Mouse (Mus musculus): ENCODE results near the gene C1s2. TPM values are rescaled to one million over a fixed set of nuclear protein-coding genes. Genes with fewer than 3 reads are reported as not detected.

C1s2 gene
- polyA plus RNA-seq (2021; fragmentation: Nextera tagmentation), result not detected in 2 replicates
- long read RNA-seq, experiment 1, result 0 reads
- long read RNA-seq, experiment 2, result 0 reads

DNA sequence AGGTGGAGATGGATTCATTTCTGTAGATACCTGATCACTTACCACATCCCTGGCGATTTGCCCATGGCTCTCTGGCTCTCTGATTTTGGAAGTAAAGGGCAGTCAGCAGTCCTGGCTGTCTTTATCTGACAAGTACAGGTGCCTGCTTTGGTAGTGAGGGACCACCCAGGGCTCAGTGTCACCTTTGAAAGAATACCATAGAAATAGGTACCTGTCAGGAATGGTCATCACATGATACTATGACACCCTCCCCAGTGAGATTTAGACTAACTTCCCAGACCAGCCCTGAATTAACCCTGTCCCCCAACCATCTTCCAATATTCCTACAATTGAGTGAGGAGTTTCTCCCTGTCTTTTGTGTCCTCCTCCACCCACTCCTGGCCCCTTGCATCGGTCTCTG lies at the start of gene C1s2:
Gene C1s2 (minus strand): TSS at position 101 of the 400 bp plus-strand sequence.

GRCm38 (mm10) chr6:124662477-124663423 lies 26.9 kb upstream of the C1s2 start, which contains the start of gene Lpcat3:
Lpcat3 (plus strand) TSS chr6:124663027.

Other genes with a start within 250 kb of the C1s2 start
- gene Pex5, start 221.0 kb downstream of the C1s2 start, polyA plus RNA-seq (2021; fragmentation: Nextera tagmentation), result 19.6 and 21.0 TPM in 2 replicates
- gene Clstn3, start 171.3 kb downstream of the C1s2 start, polyA plus RNA-seq (2021; fragmentation: Nextera tagmentation), result 47.8 and 63.4 TPM in 2 replicates
- gene C1rl, start 143.0 kb downstream of the C1s2 start, polyA plus RNA-seq (2021; fragmentation: Nextera tagmentation), result 0.40 and 0.51 TPM in 2 replicates
- 2.4 and 2.5 TPM in 2 replicates for gene C1ra, start 123.7 kb downstream of the C1s2 start, polyA plus RNA-seq (2021; fragmentation: Nextera tagmentation)
- gene C1s1, start 93.7 kb downstream of the C1s2 start, polyA plus RNA-seq (2021; fragmentation: Nextera tagmentation), result 0.43 and 0.45 TPM in 2 replicates
- gene C1rb, start 65.8 kb downstream of the C1s2 start, polyA plus RNA-seq (2021; fragmentation: Nextera tagmentation), result not detected in 2 replicates
- 14.8 and 15.8 TPM in 2 replicates for gene Lpcat3, start 26.9 kb upstream of the C1s2 start, polyA plus RNA-seq (2021; fragmentation: Nextera tagmentation)
- 81.8 and 92.0 TPM in 2 replicates for gene Emg1, start 76.1 kb upstream of the C1s2 start, polyA plus RNA-seq (2021; fragmentation: Nextera tagmentation)
- gene Phb2, start 76.3 kb upstream of the C1s2 start, polyA plus RNA-seq (2021; fragmentation: Nextera tagmentation), result 143 and 147 TPM in 2 replicates
- 3.5 and 5.4 TPM in 2 replicates for gene Ptpn6, start 102.6 kb upstream of the C1s2 start, polyA plus RNA-seq (2021; fragmentation: Nextera tagmentation)
- 1,134 and 1,230 TPM in 2 replicates for gene Grcc10, start 105.3 kb upstream of the C1s2 start, polyA plus RNA-seq (2021; fragmentation: Nextera tagmentation)
- not detected in 2 replicates for gene Gm45234, start 119.9 kb upstream of the C1s2 start, polyA plus RNA-seq (2021; fragmentation: Nextera tagmentation)
- gene Atn1, start 120.4 kb upstream of the C1s2 start, polyA plus RNA-seq (2021; fragmentation: Nextera tagmentation), result 12.8 and 30.3 TPM in 2 replicates
- gene Eno2, start 133.6 kb upstream of the C1s2 start, polyA plus RNA-seq (2021; fragmentation: Nextera tagmentation), result 524 and 939 TPM in 2 replicates
- 0.85 and 2.2 TPM in 2 replicates for gene Lrrc23, start 143.6 kb upstream of the C1s2 start, polyA plus RNA-seq (2021; fragmentation: Nextera tagmentation)
- gene Spsb2, start 172.6 kb upstream of the C1s2 start, polyA plus RNA-seq (2021; fragmentation: Nextera tagmentation), result 3.9 and 5.0 TPM in 2 replicates
- gene Tpi1, start 178.2 kb upstream of the C1s2 start, polyA plus RNA-seq (2021; fragmentation: Nextera tagmentation), result 1,295 and 1,347 TPM in 2 replicates
- gene Usp5, start 193.4 kb upstream of the C1s2 start, polyA plus RNA-seq (2021; fragmentation: Nextera tagmentation), result 82.3 and 115 TPM in 2 replicates
- gene Cdca3, start 193.5 kb upstream of the C1s2 start, polyA plus RNA-seq (2021; fragmentation: Nextera tagmentation), result 0.65 and 0.78 TPM in 2 replicates
- gene Gnb3, start 204.2 kb upstream of the C1s2 start, polyA plus RNA-seq (2021; fragmentation: Nextera tagmentation), result not detected in 2 replicates
- gene P3h3, start 221.7 kb upstream of the C1s2 start, polyA plus RNA-seq (2021; fragmentation: Nextera tagmentation), result 0.99 and 5.6 TPM in 2 replicates
- gene Gpr162, start 227.9 kb upstream of the C1s2 start, polyA plus RNA-seq (2021; fragmentation: Nextera tagmentation), result 0.87 and 14.7 TPM in 2 replicates